Mouse (Mus musculus) bone marrow, adult 2 months (tissue): ENCODE data around the gene Tekt3. TPM values are rescaled to one million over a fixed set of nuclear protein-coding genes. Genes with fewer than 3 reads are reported as not detected.

Experiments used
- H3K27ac ChIP-seq: fragments of 200-500 bp; 2 replicates; pipeline ENCODE4 v1.5.1; 2012; ENCODE audit warnings: low read depth, mild to moderate bottlenecking, control low read depth, inconsistent platforms, low read length; ENCODE audit not compliant: control insufficient read depth, poor library complexity, insufficient read depth
- H3K4me1 ChIP-seq: fragments of 200-500 bp; 2 replicates; pipeline ENCODE4 v1.6.1; 2011; ENCODE audit warnings: low read length; ENCODE audit not compliant: control insufficient read depth, insufficient read depth
- H3K4me3 ChIP-seq: fragments of 200-500 bp; replicated peaks from 2 replicates; pipeline ENCODE3; 2011; ENCODE audit warnings: mild to moderate bottlenecking, low read depth, low read length, control low read depth; ENCODE audit not compliant: control insufficient read depth
- CTCF ChIP-seq: fragments of 200-500 bp; IDR thresholded peaks from 2 replicates; pipeline ENCODE4 v1.5.1; 2011; ENCODE audit warnings: low read length, control low read depth; ENCODE audit not compliant: control insufficient read depth, insufficient read depth
- POLR2A ChIP-seq: fragments of 200-500 bp; IDR thresholded peaks from 2 replicates; pipeline ENCODE4 v1.6.1; 2011; ENCODE audit warnings: low read depth, mild to moderate bottlenecking, control low read depth, low read length, borderline replicate concordance; ENCODE audit not compliant: control insufficient read depth
- WGBS: fragments of 180-500 bp; shearing (Covaris S2); methylation state at CpG from one replicate; pipeline ENCODE4 v1.1.7; 2018; 5-methylcytosine and 5-hydroxymethylcytosine counted together
- polyA plus RNA-seq: library from polyadenylated mRNA; stranded (reverse); fragments of >200 nt; gene quantifications from 2 replicates; pipeline ENCODE4 v1.2.4, GENCODE M21; 2011; ENCODE audit warnings: low replicate concordance; ENCODE audit not compliant: missing spikeins, insufficient read depth, insufficient read length

The Tekt3 gene
- polyA plus RNA-seq, 1 experiment: not detected

GRCm38 (mm10) chr11:63109230-63109775 is 47.8 kb downstream of the Tekt3 start:
- TF ChIP-seq CTCF (no peak), POLR2A (no peak)
- H3K27ac ChIP-seq: no peak overlapping the region
- H3K4me3 ChIP-seq: no peak overlapping the region
- WGBS: 59% methylated on average over 1 of the region's 1 CpGs
- H3K4me1 ChIP-seq: no peaks in the 10 kb centered on the region

- H3K4me1 ChIP-seq: no peaks in the 10 kb centered on the region
- TF ChIP-seq CTCF: no peak
- no peak for TF ChIP-seq POLR2A
- 70% methylated on average over 3 of the region's 3 CpGs for WGBS
- H3K4me3 ChIP-seq: no peak overlapping the region
- H3K27ac ChIP-seq: no peak overlapping the region
Measured at GRCm38 (mm10) chr11:63110329-63110728, 48.9 kb downstream of the Tekt3 start.

GRCm38 (mm10) chr11:63114807-63115641 is 53.6 kb downstream of the Tekt3 start:
- no peak for TF ChIP-seq CTCF
- no peak for TF ChIP-seq POLR2A
- Histone ChIP-seq H3K4me3 (no peak overlapping the region), H3K27ac (no peak overlapping the region), H3K4me1 (no peaks in the 10 kb centered on the region)
- WGBS: 88% methylated on average over 8 of the region's 8 CpGs

- no peaks in the 10 kb centered on the region for H3K4me1 ChIP-seq
- H3K27ac ChIP-seq: no peak overlapping the region
- 88% methylated on average over 5 of the region's 5 CpGs for WGBS
- H3K4me3 ChIP-seq: no peak overlapping the region
- TF ChIP-seq CTCF (no peak), POLR2A (no peak)
Measured at GRCm38 (mm10) chr11:63116652-63117051, 55.2 kb downstream of the Tekt3 start.

GRCm38 (mm10) chr11:63117266-63117665 is 55.8 kb downstream of the Tekt3 start:
- WGBS: 69% methylated on average over 1 of the region's 1 CpGs
- Histone ChIP-seq H3K27ac (no peak overlapping the region), H3K4me3 (no peak overlapping the region), H3K4me1 (no peaks in the 10 kb centered on the region)
- TF ChIP-seq CTCF (no peak), POLR2A (no peak)

GRCm38 (mm10) chr11:63119791-63120190 is 58.3 kb downstream of the Tekt3 start:
- Histone ChIP-seq H3K27ac (no peak overlapping the region), H3K4me1 (no peaks in the 10 kb centered on the region), H3K4me3 (no peak overlapping the region)
- TF ChIP-seq POLR2A (no peak), CTCF (no peak)
- 34% methylated on average over 7 of the region's 7 CpGs for WGBS

GRCm38 (mm10) chr11:63122249-63122648 is 60.8 kb downstream of the Tekt3 start:
- WGBS: 15% methylated on average over 2 of the region's 2 CpGs
- no peak for TF ChIP-seq POLR2A
- no peak for TF ChIP-seq CTCF

GRCm38 (mm10) chr11:63122776-63123350 is 61.4 kb downstream of the Tekt3 start:
- no peak overlapping the region for H3K27ac ChIP-seq
- no peak overlapping the region for H3K4me3 ChIP-seq
- TF ChIP-seq CTCF (no peak), POLR2A (no peak)
- 74% methylated on average over 4 of the region's 4 CpGs for WGBS
- H3K4me1 ChIP-seq: no peaks in the 10 kb centered on the region

More at GRCm38 (mm10) chr11:63122249-63122648, 60.8 kb downstream of the Tekt3 start:
- H3K4me3 ChIP-seq: no peak overlapping the region
- no peak overlapping the region for H3K27ac ChIP-seq
- no peaks in the 10 kb centered on the region for H3K4me1 ChIP-seq

GRCm38 (mm10) chr11:63124316-63124715 is 62.9 kb downstream of the Tekt3 start:
- no peak overlapping the region for H3K4me3 ChIP-seq
- TF ChIP-seq CTCF (no peak), POLR2A (no peak)
- WGBS: 69% methylated on average over 4 of the region's 4 CpGs
- H3K4me1 ChIP-seq: no peaks in the 10 kb centered on the region
- H3K27ac ChIP-seq: no peak overlapping the region
